Mouse (Mus musculus) retina, postnatal 1 day (tissue): Measurements from ENCODE around the gene Clic4.
A peak's percentile ranks its signal among the peaks of the same experiment; 100 is the strongest.

ENCODE experiments used
- DNase-seq: peaks from one replicate; pipeline ENCODE4 v3.0.0-alpha.2; 2012

Clic4 gene

GRCm38 (mm10) chr4:135272640-135273306 is at the start of gene Clic4:
Gene Clic4, minus strand, starts transcription at chr4:135272814.
- DNase-seq, result peak; percentile 99

- peak; percentile 78 for DNase-seq
Observed at GRCm38 (mm10) chr4:135317966-135318365, 45.4 kb upstream of the Clic4 start.

- DNase-seq, result no peak
Observed at GRCm38 (mm10) chr4:135317539-135317938, 44.9 kb upstream of the Clic4 start.

- DNase-seq, result no peak
Observed at GRCm38 (mm10) chr4:135315287-135315686, 42.7 kb upstream of the Clic4 start.

GRCm38 (mm10) chr4:135314419-135314832 is 41.8 kb upstream of the Clic4 start:
- no peak for DNase-seq

GRCm38 (mm10) chr4:135313761-135314241 is 41.2 kb upstream of the Clic4 start:
- no peak for DNase-seq

GRCm38 (mm10) chr4:135313111-135313691 is 40.6 kb upstream of the Clic4 start:
- DNase-seq, result no peak

- DNase-seq, result peak; percentile 50
Observed at GRCm38 (mm10) chr4:135312706-135313105, 40.1 kb upstream of the Clic4 start.

- DNase-seq, result no peak
Observed at GRCm38 (mm10) chr4:135310371-135310770, 37.8 kb upstream of the Clic4 start.

- DNase-seq, result no peak
Observed at GRCm38 (mm10) chr4:135309726-135310125, 37.1 kb upstream of the Clic4 start.

- DNase-seq, result no peak
Observed at GRCm38 (mm10) chr4:135309112-135309659, 36.6 kb upstream of the Clic4 start.

GRCm38 (mm10) chr4:135306971-135307632 is 34.5 kb upstream of the Clic4 start:
- peak; percentile 89 for DNase-seq

GRCm38 (mm10) chr4:135306533-135306932 is 33.9 kb upstream of the Clic4 start:
- DNase-seq, result peak; percentile 74

- DNase-seq, result no peak
Observed at GRCm38 (mm10) chr4:135302261-135302660, 29.6 kb upstream of the Clic4 start.

GRCm38 (mm10) chr4:135301166-135301565 is 28.6 kb upstream of the Clic4 start:
- no peak for DNase-seq

GRCm38 (mm10) chr4:135300248-135301041 is 27.8 kb upstream of the Clic4 start:
- DNase-seq, result no peak

GRCm38 (mm10) chr4:135298680-135299079 is 26.1 kb upstream of the Clic4 start:
- DNase-seq, result no peak

GRCm38 (mm10) chr4:135297931-135298546 is 25.4 kb upstream of the Clic4 start:
- peak; percentile 92 for DNase-seq

GRCm38 (mm10) chr4:135297146-135297545 is 24.5 kb upstream of the Clic4 start:
- no peak for DNase-seq

- no peak for DNase-seq
Observed at GRCm38 (mm10) chr4:135296565-135296964, 24.0 kb upstream of the Clic4 start.

- no peak for DNase-seq
Observed at GRCm38 (mm10) chr4:135293813-135294212, 21.2 kb upstream of the Clic4 start.

- DNase-seq, result peak; percentile 43
Observed at GRCm38 (mm10) chr4:135292477-135293089, 20.0 kb upstream of the Clic4 start.
